Mouse (Mus musculus): Measurements from ENCODE around the gene Ms4a3.

The Ms4a3 gene

GRCm38 (mm10) chr19:11640732-11641131 lies at the start of gene Ms4a3:
Gene Ms4a3 (minus strand): TSS chr19:11640851.
- DNase-seq (ENCODE audit: low spot score in 2 of 2): no peak

- DNase-seq (ENCODE audit: low spot score in 2 of 2): no peak
Observed at GRCm38 (mm10) chr19:11661562-11661961, 20.9 kb upstream of the Ms4a3 start.

GRCm38 (mm10) chr19:11660459-11660858 lies 19.8 kb upstream of the Ms4a3 start, which contains the start of gene Oosp2:
Gene Oosp2 (minus strand): TSS chr19:11660559.
- DNase-seq (ENCODE audit: low spot score in 2 of 2): no peak

- no peak for DNase-seq (ENCODE audit: low spot score in 2 of 2)
Observed at GRCm38 (mm10) chr19:11659142-11659541, 18.5 kb upstream of the Ms4a3 start.

GRCm38 (mm10) chr19:11649564-11649963 lies 8.9 kb upstream of the Ms4a3 start:
- DNase-seq (ENCODE audit: low spot score in 2 of 2): no peak

- DNase-seq (ENCODE audit: low spot score in 2 of 2): no peak
Observed at GRCm38 (mm10) chr19:11646166-11646565, 5.5 kb upstream of the Ms4a3 start.

GRCm38 (mm10) chr19:11639038-11639437 lies 1.6 kb downstream of the Ms4a3 start:
- DNase-seq (ENCODE audit: low spot score in 2 of 2): no peak

- DNase-seq (ENCODE audit: low spot score in 2 of 2): no peak
Observed at GRCm38 (mm10) chr19:11635572-11635971, 5.1 kb downstream of the Ms4a3 start.

GRCm38 (mm10) chr19:11634330-11634729 lies 6.3 kb downstream of the Ms4a3 start:
- no peak for DNase-seq (ENCODE audit: low spot score in 2 of 2)

- no peak for DNase-seq (ENCODE audit: low spot score in 2 of 2)
Observed at GRCm38 (mm10) chr19:11633732-11634131, 6.9 kb downstream of the Ms4a3 start.

- DNase-seq (ENCODE audit: low spot score in 2 of 2): no peak
Observed at GRCm38 (mm10) chr19:11625231-11625630, 15.4 kb downstream of the Ms4a3 start.

GRCm38 (mm10) chr19:11624800-11625199 lies 15.9 kb downstream of the Ms4a3 start:
- DNase-seq (ENCODE audit: low spot score in 2 of 2): no peak

GRCm38 (mm10) chr19:11623551-11623950 lies 17.1 kb downstream of the Ms4a3 start, which contains the start of gene Ms4a2:
Gene Ms4a2 (minus strand): TSS chr19:11623719.
- no peak for DNase-seq (ENCODE audit: low spot score in 2 of 2)

- no peak for DNase-seq (ENCODE audit: low spot score in 2 of 2)
Observed at GRCm38 (mm10) chr19:11617983-11618382, 22.7 kb downstream of the Ms4a3 start.

GRCm38 (mm10) chr19:11614805-11615204 lies 25.8 kb downstream of the Ms4a3 start:
- DNase-seq (ENCODE audit: low spot score in 2 of 2): no peak

- no peak for DNase-seq (ENCODE audit: low spot score in 2 of 2)
Observed at GRCm38 (mm10) chr19:11613776-11614443, 26.7 kb downstream of the Ms4a3 start.

GRCm38 (mm10) chr19:11613084-11613483 lies 27.6 kb downstream of the Ms4a3 start:
- no peak for DNase-seq (ENCODE audit: low spot score in 2 of 2)

- DNase-seq (ENCODE audit: low spot score in 2 of 2): no peak
Observed at GRCm38 (mm10) chr19:11612293-11612692, 28.4 kb downstream of the Ms4a3 start.

- DNase-seq (ENCODE audit: low spot score in 2 of 2): peak; percentile 17 to 50
Observed at GRCm38 (mm10) chr19:11611541-11611945, 29.1 kb downstream of the Ms4a3 start.

- DNase-seq (ENCODE audit: low spot score in 2 of 2): peak in 1 of 2 experiments; percentile 30
Observed at GRCm38 (mm10) chr19:11608172-11608571, 32.5 kb downstream of the Ms4a3 start.

GRCm38 (mm10) chr19:11604603-11605002 lies 36.0 kb downstream of the Ms4a3 start, which contains the start of gene Ms4a6d:
Gene Ms4a6d (minus strand): TSS chr19:11604849.
- DNase-seq (ENCODE audit: low spot score in 2 of 2): no peak

GRCm38 (mm10) chr19:11602026-11602425 lies 38.6 kb downstream of the Ms4a3 start:
- peak; percentile 68 to 71 for DNase-seq (ENCODE audit: low spot score in 2 of 2)

GRCm38 (mm10) chr19:11601349-11601748 lies 39.3 kb downstream of the Ms4a3 start:
- no peak for DNase-seq (ENCODE audit: low spot score in 2 of 2)

Data from spleen, postnatal 36 days (tissue).